Mouse (Mus musculus) embryonic fibroblast, embryonic 13.5 days (primary cell): Measurements from ENCODE around the gene Cxcl3.

ENCODE experiments used
- CTCF ChIP-seq: IDR thresholded peaks from 2 replicates; pipeline ENCODE4 v1.5.1; 2011; ENCODE audit warnings: mild to moderate bottlenecking, control low read depth, low read length, moderate library complexity, borderline replicate concordance; ENCODE audit not compliant: insufficient read depth
- POLR2A ChIP-seq: IDR thresholded peaks from 2 replicates; pipeline ENCODE4 v1.6.1; 2011; ENCODE audit warnings: low read depth, mild to moderate bottlenecking, control low read depth, low read length, moderate library complexity

DNA sequence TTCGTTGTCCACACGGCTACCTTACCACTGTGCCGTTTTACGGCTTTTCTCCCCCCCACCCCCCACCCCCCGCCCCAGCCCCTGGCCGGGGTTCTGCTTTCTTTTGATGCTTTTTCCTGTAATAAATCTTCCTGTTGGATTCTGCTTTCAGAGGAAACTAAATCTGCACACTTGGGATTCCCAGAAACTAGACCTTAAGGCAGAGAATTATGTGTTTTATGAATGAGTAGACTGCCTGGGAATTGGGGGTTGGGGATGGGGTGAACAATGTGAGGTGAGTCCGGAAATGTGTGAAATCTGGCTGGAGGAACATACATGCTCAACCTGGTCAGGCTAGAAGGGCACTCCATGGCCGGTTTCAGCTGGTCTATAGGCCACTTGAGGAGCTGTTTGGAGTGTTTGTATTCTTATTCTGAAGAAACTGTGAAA lies 4.2 kb downstream of the Cxcl3 start:
- TF ChIP-seq CTCF (no peak), POLR2A (no peak)
